Mouse (Mus musculus) fat pad, adult 2 months (tissue): ENCODE results near the gene Sync.

Source experiments
- DNase-seq: peaks from one replicate; pipeline ENCODE4 v3.0.0-alpha.2; 2011; ENCODE audit warnings: low read depth, low spot score; ENCODE audit errors: extremely low read depth

Gene Sync

DNA sequence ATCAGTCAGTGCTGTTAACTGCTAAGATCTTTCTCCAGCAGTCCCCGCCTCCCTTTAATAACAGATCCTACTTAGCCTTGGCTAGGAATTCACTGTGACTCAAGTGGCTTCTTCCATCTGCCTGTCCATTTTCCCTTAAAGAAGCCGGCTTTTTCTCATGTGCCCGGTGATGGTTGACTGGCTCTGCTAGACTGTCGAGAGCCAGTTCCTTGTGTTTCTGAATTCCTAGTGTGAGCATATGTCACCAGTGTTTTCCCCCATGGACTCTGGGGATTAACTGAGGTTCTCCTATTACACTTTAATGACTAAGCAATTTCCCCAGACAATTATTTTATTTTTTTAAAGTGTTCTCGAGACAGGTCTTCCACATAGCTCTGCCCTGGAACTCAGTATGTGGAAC is 16.0 kb downstream of the Sync start:
- DNase-seq, result no peak

DNA sequence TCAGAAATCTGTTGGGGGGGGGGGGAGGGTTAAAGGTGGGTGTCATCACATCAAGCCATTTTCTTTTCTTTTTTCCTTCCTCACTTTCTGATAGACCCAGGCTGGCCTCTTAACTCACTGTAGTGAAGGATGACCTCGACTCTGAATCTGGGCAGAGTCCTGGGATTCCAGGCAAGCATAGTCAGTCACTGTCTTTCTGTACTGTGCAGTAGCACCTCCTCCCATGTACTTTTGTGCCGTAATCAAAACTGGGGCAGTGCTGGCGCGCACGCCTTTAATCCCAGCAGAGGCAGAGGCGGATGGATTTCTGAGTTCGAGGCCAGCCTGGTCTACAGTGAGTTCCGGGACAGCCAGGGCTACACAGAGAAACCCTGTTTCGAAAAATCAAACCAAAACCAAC is 16.4 kb downstream of the Sync start:
- no peak for DNase-seq

DNA sequence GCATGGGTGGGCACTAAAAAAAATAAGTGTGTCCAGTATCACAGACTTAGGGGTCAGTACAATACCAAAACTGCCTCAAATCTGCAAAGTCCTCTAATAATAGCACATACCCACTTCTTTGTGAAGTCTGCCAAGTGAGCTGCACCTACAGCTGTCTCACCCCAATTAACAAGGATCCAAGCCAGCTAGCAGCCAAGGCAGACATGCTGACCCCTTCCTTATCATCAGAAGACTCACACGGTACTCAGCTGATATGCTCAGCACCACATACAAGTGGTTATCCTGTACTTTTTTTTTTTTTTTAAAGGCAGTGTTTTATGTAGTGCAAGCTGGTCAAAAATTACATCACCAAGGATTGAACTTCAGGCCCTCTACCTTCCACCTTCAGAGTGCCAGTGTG is 16.9 kb downstream of the Sync start:
- DNase-seq, result no peak

DNA sequence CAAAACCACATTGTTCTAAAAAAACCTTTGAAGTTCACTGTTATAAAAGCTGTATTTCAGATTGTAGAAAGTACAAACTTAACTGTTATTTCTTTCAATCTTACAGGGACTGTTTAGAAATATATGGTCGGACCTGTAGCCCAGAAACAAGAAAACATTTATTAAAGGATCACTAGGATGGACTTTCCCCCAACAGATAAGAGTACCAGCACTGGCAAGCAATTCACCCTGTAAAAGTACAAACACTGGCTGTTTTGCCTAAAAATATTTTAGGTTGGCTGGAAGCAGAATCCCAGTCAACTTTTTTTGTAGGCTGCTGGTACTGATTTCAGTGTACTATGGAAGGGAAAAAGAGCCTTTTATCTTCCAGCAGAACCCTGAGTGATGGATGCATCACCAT is 20.5 kb downstream of the Sync start:
- DNase-seq, result no peak

DNA sequence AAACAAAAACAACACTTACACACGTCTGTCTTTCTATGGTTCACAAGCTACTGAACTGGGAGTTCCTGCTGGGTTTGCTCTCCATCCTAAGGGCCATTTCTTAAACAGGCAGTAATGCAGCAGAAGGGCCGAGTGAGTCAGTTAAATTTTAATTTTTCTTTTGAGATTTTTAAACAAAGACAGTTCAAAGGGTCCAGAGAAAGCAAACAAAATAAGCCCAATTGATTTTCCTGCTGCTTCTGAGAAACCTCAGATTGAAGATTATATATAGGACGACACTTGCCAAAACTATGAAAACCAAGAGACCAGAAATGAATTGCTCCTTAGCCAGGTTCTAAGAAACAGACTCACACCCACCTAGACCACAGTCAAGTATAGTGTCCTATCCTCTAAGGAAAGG is 26.5 kb downstream of the Sync start:
- no peak for DNase-seq

DNA sequence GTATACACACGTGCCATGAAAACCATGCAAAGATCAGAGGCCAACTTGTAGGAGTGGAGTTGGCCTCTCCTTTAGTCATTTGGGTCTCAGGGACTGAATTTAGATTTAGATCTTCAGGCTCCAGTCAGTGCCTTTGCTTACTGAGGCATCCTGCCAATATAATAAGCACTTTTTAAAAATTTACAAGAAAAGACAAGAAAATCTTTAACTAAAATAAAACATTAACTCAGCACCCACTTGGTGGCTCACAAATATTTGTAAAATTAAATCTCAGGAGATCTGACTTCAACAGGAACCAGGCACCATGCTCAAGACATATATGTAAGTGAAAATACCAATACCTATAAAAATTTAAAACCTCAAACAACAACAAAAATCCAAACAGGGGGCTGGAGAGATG is 33.5 kb downstream of the Sync start:
- no peak for DNase-seq

DNA sequence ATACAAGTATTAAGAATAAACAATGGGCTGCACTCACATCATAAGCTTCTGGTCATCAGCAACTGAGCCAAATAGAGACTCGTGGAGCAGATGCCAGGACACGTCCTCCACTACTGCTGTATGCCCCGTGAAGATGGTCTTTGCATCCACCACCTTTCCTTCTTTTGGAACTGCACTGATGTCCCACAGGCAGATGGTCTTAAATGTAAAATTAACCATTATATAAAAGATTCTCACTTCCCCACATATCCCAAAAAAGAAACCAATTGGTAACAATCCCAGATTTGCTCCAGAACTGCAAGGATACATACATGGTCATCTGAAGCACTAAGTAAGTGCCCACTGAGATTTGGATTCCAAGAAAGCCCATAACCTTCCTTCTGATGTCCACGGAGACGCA is 34.6 kb downstream of the Sync start:
- DNase-seq, result no peak

DNA sequence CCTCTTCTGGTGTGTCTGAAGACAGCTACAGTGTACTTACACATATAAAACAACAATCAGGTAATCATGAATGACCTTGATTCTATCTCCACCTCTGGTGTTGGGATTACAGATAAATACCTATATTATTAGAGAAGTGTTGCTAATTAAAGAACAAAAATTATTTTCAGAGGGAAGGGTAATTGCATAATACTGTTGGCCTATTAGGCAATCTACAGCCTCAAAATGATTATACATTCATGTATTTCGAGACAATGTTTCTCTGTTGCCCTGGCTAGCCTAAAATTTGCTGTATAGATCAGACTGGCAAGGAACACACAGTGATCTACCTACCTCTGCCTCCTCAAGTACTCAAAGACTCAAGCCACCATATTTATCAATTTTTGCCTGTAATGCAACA is 36.1 kb downstream of the Sync start:
- no peak for DNase-seq

DNA sequence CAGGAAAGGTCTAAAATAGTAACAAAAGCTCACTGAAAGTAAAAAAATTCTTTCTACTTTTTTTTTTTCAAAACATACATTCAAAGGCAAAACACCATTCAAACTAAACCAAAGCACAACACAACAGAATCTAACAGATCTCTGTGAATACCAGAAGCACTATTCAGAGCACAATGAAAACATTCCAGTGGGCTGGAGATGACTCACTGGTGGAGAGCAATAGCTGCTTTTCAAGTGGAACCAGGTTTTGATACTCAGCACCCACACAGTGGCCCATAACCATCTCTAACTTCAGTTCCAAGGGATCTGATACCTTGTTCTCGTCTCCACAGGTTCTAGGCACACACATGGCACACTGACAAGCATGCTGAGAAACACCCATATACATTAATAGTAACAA is 37.3 kb downstream of the Sync start:
- peak; percentile 26 for DNase-seq

DNA sequence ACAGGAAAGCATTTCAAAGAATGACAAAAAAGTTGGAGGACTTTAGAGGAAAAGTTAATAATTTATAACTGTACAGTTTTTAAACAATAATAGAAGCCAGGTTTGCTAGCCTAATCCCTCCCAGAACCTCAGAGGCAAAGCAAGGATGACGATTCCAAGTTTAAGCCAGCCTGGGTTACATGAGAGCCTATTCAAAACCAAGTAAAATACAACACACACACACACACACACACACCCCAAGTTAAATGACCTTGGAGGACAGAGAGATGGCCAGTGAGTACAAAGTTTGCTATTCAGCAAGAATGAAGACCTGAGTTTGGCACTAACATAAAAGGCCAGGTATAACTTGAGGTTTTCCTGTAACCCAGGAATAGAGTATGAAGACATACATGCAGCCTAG is 38.8 kb downstream of the Sync start:
- DNase-seq, result no peak

DNA sequence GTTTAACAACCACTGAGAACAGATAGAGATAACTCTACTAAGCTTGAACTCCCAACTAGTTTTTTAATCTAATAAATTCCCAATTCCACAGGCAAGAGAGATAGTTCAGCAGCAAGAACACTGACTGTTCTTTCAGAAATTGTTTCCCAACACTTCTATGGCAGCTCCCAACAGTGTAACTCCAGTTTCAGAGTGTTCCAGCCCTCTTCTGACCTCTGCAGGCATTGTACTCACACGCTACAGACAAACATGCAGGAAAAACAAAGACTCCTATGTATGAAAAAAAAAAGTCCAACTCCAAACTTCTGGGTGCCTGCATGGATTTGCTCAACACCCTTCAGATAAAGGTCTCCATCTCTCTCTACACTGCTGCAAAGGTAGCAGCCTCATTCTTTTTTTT is 45.4 kb downstream of the Sync start:
- DNase-seq, result no peak

DNA sequence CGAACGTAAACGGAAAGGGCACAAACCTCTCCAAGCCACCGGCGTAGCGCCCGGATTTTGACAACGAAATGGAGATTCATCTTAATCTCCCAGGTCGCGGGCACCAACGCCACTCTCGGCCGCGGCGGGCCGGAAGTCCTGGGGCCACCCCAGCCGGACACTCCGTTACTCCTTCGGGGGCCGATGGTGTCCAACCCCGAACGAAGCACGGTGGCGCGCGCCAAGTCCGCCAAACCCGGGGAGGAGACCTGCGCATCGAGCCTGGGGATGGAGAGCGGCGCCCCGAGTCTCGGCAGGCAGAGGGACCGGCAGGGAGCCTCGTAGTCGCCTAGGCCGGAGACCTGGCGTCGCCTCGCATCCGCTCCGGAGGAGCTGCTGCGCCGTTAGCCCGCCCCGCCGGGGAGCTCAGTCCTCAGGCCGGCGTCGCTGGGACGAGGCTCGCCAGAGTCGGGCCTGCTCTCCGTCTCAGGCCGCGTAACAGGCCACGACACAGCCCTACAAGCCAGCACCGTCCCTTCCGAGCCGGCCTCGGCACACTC is 47.3 kb downstream of the Sync start:
- no peak for DNase-seq

DNA sequence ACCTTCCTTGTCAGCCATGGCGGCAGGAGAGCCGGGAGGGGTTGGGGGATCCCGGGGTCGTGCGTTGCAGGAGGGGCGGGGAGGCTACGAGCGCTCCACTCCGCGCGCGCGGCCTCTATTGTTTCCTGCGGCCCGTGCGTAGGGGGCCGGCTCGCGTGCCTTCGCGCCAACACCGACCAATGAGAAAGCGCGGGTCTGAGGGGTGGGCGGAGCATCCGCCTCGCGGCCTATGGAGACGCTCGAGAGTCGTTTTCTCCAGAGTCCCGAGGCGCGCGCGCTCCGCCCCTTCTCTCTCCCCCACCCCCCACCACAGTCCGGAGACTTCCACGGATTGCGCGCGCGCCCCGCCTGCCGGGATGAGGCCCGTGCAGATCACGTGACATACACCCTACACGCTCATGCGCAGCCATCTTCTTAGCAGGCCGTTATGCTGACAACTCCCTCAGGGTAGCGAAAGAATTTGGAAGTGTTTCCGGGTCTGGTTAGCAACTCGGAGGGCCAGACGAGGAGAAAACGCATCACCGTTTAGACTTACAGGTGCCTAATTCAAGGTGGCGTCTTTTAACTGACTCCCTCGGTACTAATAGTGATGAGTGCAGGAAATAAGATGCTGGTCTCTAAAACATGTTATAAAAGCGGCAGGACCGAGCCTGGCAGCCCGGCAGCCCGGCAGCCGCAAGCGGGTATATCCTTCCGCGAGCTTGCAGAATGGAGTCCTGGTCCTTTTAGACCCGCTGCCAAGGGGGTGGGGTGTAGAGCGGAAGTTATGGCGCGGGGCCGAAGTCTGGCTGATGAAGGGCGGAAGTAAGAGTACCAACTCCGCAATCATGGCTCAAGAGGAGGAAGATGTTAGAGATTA is 48.0 kb downstream of the Sync start, which contains the start of the genes Rbbp4 and Zbtb8os:
Gene Rbbp4, minus strand, starts transcription at position 155 of the 859 bp plus-strand sequence.
Gene Zbtb8os, plus strand, starts transcription at position 480 of the 859 bp plus-strand sequence.
- DNase-seq, result peak; percentile 72

DNA sequence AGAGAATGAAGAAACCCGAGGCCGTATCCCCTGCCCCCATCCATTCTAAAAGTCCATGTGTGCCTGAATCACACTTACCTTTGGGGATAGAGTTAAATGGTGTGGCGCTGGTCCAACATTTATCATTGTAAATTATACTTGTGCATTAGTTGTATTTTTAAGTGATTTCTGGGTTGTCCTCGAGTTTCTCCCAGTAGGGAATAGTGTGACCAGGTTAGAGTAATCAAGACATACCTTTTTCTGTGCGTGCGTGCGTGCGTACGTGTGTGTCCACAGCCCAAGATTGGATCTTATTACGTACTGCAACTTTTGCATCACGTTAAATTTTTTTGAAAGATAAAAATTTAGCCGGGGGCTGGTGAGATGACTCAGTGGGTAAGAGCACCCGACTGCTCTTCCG is 48.9 kb downstream of the Sync start:
- DNase-seq, result no peak

DNA sequence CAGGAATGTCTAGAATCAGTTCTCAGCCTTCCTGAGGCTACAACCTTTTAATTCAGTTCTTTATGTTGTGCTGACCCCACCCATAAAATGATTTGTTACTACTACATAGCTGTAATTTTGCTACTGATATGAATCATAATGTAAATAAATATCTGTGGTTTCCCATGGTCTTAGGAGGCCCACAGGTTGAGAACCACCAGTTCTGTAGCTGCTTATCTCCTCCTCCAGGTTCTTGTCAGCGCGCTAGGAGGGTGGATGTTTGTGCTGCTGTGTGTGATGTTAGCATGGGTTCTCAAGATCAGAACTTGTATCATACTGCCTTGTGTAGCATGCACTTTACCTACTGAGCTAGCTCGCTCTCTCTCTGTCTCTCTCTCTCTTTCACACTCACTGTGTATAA is 52.3 kb downstream of the Sync start:
- no peak for DNase-seq

DNA sequence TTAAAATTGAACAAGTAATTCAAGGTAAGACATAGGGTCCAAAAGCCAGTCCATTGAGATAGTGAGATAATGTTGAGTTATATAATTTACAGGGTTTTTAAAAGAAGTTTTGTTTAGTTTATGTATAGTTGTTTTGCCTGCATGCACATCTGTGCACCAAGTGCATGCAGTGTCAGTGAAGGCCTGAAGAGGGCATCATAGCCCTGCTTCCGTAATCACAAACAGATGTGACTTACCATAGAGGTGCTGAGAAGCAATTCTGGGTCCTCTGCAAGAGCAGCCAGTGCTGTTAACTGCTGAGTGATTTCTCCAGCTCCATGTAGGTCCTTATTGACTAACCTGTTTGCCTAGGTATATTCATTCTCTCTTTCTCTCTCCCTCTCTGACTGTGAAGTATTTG is 54.5 kb downstream of the Sync start:
- no peak for DNase-seq

DNA sequence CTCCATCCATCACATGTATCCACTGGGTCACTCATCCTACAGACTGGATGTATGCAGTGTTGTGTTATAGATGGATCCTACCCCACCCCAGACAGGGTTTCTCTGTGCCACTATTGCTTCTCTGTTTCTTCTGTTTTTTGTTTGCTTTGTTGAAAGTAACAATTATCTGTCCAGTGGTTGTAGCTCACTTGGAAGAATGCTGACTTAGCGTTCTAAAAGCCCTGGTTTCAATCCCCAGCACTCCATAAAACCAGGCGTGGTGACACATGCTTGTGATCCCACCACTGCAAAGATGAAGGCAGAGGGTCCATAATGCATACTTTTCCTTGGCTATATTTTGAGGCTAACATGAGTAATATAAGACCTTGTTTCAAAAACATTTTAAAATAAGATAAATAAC is 55.3 kb downstream of the Sync start:
- DNase-seq, result no peak

DNA sequence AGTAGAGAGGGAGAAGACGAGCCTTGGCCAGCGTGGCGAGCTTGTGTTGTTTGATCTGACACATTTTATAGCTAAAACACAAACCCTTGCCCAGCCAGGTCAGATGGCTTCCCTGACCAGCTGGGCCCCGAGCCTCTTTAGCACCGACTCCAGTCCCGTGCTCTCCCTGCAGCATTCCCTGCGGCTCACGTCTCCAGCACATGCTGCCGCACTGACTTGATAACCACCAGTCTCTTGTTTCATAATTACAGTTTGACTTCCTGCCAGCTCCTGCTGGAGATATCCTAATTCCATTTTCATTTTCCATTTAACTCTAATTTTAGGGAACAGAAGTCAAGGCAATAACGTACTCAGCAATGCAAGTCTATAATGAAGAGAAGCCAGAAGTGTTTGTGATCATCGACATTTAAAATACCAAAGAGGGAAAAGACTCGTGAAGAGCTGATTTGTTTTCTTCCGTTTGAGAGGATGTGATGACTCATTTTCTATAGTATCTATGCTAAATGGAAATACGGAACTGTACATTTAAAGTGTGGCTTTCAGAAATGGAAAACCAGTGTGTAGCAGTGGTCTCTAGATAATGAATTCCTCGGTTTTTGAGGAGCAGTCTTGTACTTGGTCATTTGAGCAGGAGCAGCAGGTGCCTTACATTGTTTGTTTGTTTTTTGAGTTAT is 59.2 kb downstream of the Sync start:
- DNase-seq, result no peak

DNA sequence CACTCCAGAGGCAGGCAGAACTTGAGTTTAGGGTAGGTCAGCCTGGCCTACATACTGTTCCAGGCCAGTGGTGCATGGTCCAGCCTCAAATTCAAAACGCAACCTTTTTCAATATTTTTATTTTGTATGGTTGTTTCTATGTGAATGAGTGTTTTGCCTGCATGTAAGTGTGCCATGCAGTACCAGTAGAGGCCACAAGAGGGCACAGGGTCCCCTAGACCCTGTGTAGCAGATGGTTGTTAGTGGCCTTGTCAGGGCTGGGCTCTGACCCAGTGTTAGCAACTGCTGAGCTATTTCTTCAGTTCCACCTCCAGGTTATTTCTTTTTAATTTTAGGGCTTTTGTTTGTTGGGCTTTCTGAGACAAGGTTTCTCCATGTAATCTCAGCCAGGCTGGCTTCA is 63.2 kb downstream of the Sync start:
- DNase-seq, result no peak

DNA sequence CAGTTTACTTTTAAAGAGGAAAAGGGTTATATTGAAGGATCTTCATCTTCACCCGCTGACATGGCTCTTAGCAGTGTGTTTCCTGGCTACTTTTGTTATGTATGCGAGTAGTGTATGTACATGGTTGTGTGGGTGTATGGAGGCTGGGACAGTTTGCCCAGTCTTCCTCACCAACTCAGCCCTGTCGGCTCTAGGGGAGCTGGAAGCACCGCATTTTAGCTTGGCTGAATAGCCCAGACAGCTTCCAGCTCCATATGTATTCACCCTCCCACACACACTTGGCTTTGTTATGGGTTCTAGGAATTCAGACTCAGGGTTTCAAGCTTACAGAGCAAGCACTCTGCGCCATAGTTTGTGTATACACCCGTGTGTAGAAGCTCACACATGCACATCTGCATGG is 63.7 kb downstream of the Sync start:
- no peak for DNase-seq

DNA sequence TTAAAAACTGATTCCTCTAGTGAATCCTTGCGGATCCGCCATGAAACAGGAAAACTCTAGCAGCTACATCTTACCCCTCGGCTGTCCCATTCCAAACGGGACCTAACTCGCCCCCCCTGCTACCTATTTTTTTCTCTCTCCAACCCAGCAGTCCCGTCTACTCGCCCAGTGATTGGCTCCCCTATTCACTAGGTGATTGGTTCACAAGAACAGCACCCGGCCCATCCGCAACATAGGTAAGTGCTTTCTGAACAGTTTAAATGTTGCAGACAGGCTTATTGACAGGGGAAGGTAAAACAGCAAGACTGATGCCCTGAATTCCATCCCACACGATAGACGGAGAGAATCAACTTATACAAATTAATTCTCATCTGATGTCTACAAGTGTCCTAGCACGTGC is 65.8 kb downstream of the Sync start:
- DNase-seq, result no peak

DNA sequence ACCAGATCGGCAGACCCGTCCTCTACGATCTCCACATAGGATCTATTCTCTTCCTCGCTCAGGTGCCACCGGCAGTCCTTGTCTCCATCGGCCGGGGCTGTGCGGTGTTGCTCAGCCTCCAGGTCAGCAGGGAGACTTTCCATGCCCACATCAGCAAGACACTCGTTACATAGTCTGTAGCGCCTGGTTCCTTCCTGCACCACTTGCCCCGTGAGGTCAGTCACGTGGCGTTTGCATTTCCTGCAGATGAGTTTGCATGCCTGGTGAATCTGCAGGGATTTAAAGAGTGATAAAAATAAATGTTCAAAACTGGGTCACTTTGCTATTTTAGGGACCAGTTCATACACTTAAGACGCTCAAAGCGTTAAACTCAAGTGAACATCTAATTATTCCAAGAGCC is 66.8 kb downstream of the Sync start:
- no peak for DNase-seq
